Mouse (Mus musculus): ENCODE data around the gene Scn8a. TPM values are rescaled to one million over a fixed set of nuclear protein-coding genes. Genes with fewer than 3 reads are reported as not detected.
A peak's percentile ranks its signal among the peaks of the same experiment; 100 is the strongest.

The Scn8a gene
- polyA plus RNA-seq, 1 experiment, result 0.45 TPM

- Histone ChIP-seq H3K4me3 (ENCODE audit: insufficient read depth, low read depth, low read length) (no peak overlapping the region), H3K27ac (ENCODE audit: insufficient read depth, low read depth, low read length) (peak overlapping the region; percentile 78), H3K36me3 (ENCODE audit: control insufficient read depth, insufficient read depth, low read length) (no peaks in the 10 kb centered on the region), H3K4me1 (ENCODE audit: control insufficient read depth, insufficient read depth, low read length) (peaks cover 72% of the 10 kb centered on the region), H3K27me3 (replicated peaks; ENCODE audit: control insufficient read depth, insufficient read depth, low read length) (no peaks in the 10 kb centered on the region)
- TF ChIP-seq CTCF (conservative IDR thresholded peaks at IDR 0.05; ENCODE audit: insufficient read depth, insufficient read length, low read depth, low read length) (no peak), POLR2A (IDR thresholded peaks at IDR 0.05; ENCODE audit: low read depth, low read length) (no peak)
- WGBS, result 41% methylated on average over 9 of the region's 9 CpGs
- DNase-seq, result peak; percentile 93
Measured at GRCm38 (mm10) chr15:101069641-101070190, 200.1 kb downstream of the Scn8a start.

GRCm38 (mm10) chr15:101070762-101071161, 201.1 kb downstream of the Scn8a start:
- Histone ChIP-seq H3K36me3 (ENCODE audit: control insufficient read depth, insufficient read depth, low read length) (no peaks in the 10 kb centered on the region), H3K27me3 (replicated peaks; ENCODE audit: control insufficient read depth, insufficient read depth, low read length) (no peaks in the 10 kb centered on the region), H3K27ac (ENCODE audit: insufficient read depth, low read depth, low read length) (peak overlapping the region; percentile 58), H3K4me1 (ENCODE audit: control insufficient read depth, insufficient read depth, low read length) (peaks cover 82% of the 10 kb centered on the region), H3K4me3 (ENCODE audit: insufficient read depth, low read depth, low read length) (no peak overlapping the region)
- 22% methylated on average over 5 of the region's 5 CpGs for WGBS
- DNase-seq, result peak; percentile 85
- TF ChIP-seq CTCF (conservative IDR thresholded peaks at IDR 0.05; ENCODE audit: insufficient read depth, insufficient read length, low read depth, low read length) (no peak), POLR2A (IDR thresholded peaks at IDR 0.05; ENCODE audit: low read depth, low read length) (no peak)

- peak; percentile 63 for DNase-seq
- TF ChIP-seq POLR2A (IDR thresholded peaks at IDR 0.05; ENCODE audit: low read depth, low read length) (no peak), CTCF (conservative IDR thresholded peaks at IDR 0.05; ENCODE audit: insufficient read depth, insufficient read length, low read depth, low read length) (no peak)
- 0 out of 2 replicates have a peak overlapping the region, but pooled peaks have one; percentile 10 for H3K27ac ChIP-seq (ENCODE audit: insufficient read depth, low read depth, low read length)
- H3K27me3 ChIP-seq (replicated peaks; ENCODE audit: control insufficient read depth, insufficient read depth, low read length), result no peaks in the 10 kb centered on the region
- no peaks in the 10 kb centered on the region for H3K36me3 ChIP-seq (ENCODE audit: control insufficient read depth, insufficient read depth, low read length)
- WGBS, result 45% methylated on average over 2 of the region's 2 CpGs
- H3K4me1 ChIP-seq (ENCODE audit: control insufficient read depth, insufficient read depth, low read length), result peaks cover 78% of the 10 kb centered on the region
- H3K4me3 ChIP-seq (ENCODE audit: insufficient read depth, low read depth, low read length), result no peak overlapping the region
Measured at GRCm38 (mm10) chr15:101072736-101073135, 203.1 kb downstream of the Scn8a start.

- Histone ChIP-seq H3K4me1 (ENCODE audit: control insufficient read depth, insufficient read depth, low read length) (peaks cover 66% of the 10 kb centered on the region), H3K27me3 (replicated peaks; ENCODE audit: control insufficient read depth, insufficient read depth, low read length) (no peaks in the 10 kb centered on the region), H3K36me3 (ENCODE audit: control insufficient read depth, insufficient read depth, low read length) (no peaks in the 10 kb centered on the region), H3K27ac (ENCODE audit: insufficient read depth, low read depth, low read length) (0 out of 2 replicates have a peak overlapping the region, but pooled peaks have one; percentile 10), H3K4me3 (ENCODE audit: insufficient read depth, low read depth, low read length) (no peak overlapping the region)
- no peak for TF ChIP-seq CTCF (conservative IDR thresholded peaks at IDR 0.05; ENCODE audit: insufficient read depth, insufficient read length, low read depth, low read length)
- no peak for TF ChIP-seq POLR2A (IDR thresholded peaks at IDR 0.05; ENCODE audit: low read depth, low read length)
- WGBS, result 45% methylated on average over 5 of the region's 5 CpGs
- DNase-seq, result peak; percentile 54
Measured at GRCm38 (mm10) chr15:101074067-101074466, 204.4 kb downstream of the Scn8a start.

GRCm38 (mm10) chr15:101075150-101075549, 205.5 kb downstream of the Scn8a start:
- 39% methylated on average over 4 of the region's 4 CpGs for WGBS
- H3K4me3 ChIP-seq (ENCODE audit: insufficient read depth, low read depth, low read length), result no peak overlapping the region
- DNase-seq, result peak; percentile 92
- TF ChIP-seq CTCF (conservative IDR thresholded peaks at IDR 0.05; ENCODE audit: insufficient read depth, insufficient read length, low read depth, low read length) (peak; percentile 44), POLR2A (IDR thresholded peaks at IDR 0.05; ENCODE audit: low read depth, low read length) (no peak)
- H3K4me1 ChIP-seq (ENCODE audit: control insufficient read depth, insufficient read depth, low read length), result peaks cover 60% of the 10 kb centered on the region
- H3K27ac ChIP-seq (ENCODE audit: insufficient read depth, low read depth, low read length), result peak overlapping the region; percentile 46; the same call in 1 of the 2 replicates
- H3K36me3 ChIP-seq (ENCODE audit: control insufficient read depth, insufficient read depth, low read length), result no peaks in the 10 kb centered on the region
- H3K27me3 ChIP-seq (replicated peaks; ENCODE audit: control insufficient read depth, insufficient read depth, low read length), result no peaks in the 10 kb centered on the region

- H3K4me1 ChIP-seq (ENCODE audit: control insufficient read depth, insufficient read depth, low read length), result peaks cover 55% of the 10 kb centered on the region
- H3K27me3 ChIP-seq (replicated peaks; ENCODE audit: control insufficient read depth, insufficient read depth, low read length), result no peaks in the 10 kb centered on the region
- H3K4me3 ChIP-seq (ENCODE audit: insufficient read depth, low read depth, low read length), result peak overlapping the region; percentile 79
- DNase-seq, result peak; percentile 52
- 48% methylated on average over 5 of the region's 5 CpGs for WGBS
- no peaks in the 10 kb centered on the region for H3K36me3 ChIP-seq (ENCODE audit: control insufficient read depth, insufficient read depth, low read length)
- TF ChIP-seq CTCF (conservative IDR thresholded peaks at IDR 0.05; ENCODE audit: insufficient read depth, insufficient read length, low read depth, low read length) (no peak), POLR2A (IDR thresholded peaks at IDR 0.05; ENCODE audit: low read depth, low read length) (no peak)
- H3K27ac ChIP-seq (ENCODE audit: insufficient read depth, low read depth, low read length), result peak overlapping the region; percentile 11
Measured at GRCm38 (mm10) chr15:101075656-101076055, 206.0 kb downstream of the Scn8a start.

GRCm38 (mm10) chr15:101076071-101077000, 206.7 kb downstream of the Scn8a start:
- Histone ChIP-seq H3K27me3 (replicated peaks; ENCODE audit: control insufficient read depth, insufficient read depth, low read length) (no peaks in the 10 kb centered on the region), H3K27ac (ENCODE audit: insufficient read depth, low read depth, low read length) (peak overlapping the region; percentile 11), H3K4me1 (ENCODE audit: control insufficient read depth, insufficient read depth, low read length) (peaks cover 48% of the 10 kb centered on the region), H3K4me3 (ENCODE audit: insufficient read depth, low read depth, low read length) (peak overlapping the region; percentile 79), H3K36me3 (ENCODE audit: control insufficient read depth, insufficient read depth, low read length) (no peaks in the 10 kb centered on the region)
- DNase-seq, result peak; percentile 69
- 29% methylated on average over 26 of the region's 26 CpGs for WGBS
- TF ChIP-seq CTCF (conservative IDR thresholded peaks at IDR 0.05; ENCODE audit: insufficient read depth, insufficient read length, low read depth, low read length) (no peak), POLR2A (IDR thresholded peaks at IDR 0.05; ENCODE audit: low read depth, low read length) (peak; percentile 9)
